Mouse (Mus musculus): Measurements from ENCODE around the gene Abi2.
"Not testable (repeated sequence)": the region's sequence is repeated elsewhere in the genome, so short reads cannot be mapped to it uniquely, and the experiment has no call there.

- TF ChIP-seq CTCF, POLR2A (IDR thresholded peaks at IDR 0.05; ENCODE audit: extremely low read depth, insufficient read depth, low read length): not testable (repeated sequence)
These were observed 32.0 kb downstream of the Abi2 start for GRCm38 (mm10) chr1:60441438-60441837.
